Mouse (Mus musculus) testis, adult 2 months (tissue): Measurements from ENCODE around the gene Kcnj9.

Experiments
- CTCF ChIP-seq: fragments of 200-500 bp; IDR thresholded peaks from 2 replicates; pipeline ENCODE4 v1.5.1; 2012; ENCODE audit warnings: low read depth, mild to moderate bottlenecking, inconsistent platforms, low read length, moderate library complexity; ENCODE audit not compliant: control insufficient read depth, insufficient read depth, insufficient replicate concordance
- POLR2A ChIP-seq: fragments of 200-500 bp; IDR thresholded peaks from 2 replicates; pipeline ENCODE4 v1.6.1; 2012; ENCODE audit warnings: low read depth, mild to moderate bottlenecking, inconsistent platforms, low read length, moderate library complexity; ENCODE audit not compliant: control insufficient read depth

DNA sequence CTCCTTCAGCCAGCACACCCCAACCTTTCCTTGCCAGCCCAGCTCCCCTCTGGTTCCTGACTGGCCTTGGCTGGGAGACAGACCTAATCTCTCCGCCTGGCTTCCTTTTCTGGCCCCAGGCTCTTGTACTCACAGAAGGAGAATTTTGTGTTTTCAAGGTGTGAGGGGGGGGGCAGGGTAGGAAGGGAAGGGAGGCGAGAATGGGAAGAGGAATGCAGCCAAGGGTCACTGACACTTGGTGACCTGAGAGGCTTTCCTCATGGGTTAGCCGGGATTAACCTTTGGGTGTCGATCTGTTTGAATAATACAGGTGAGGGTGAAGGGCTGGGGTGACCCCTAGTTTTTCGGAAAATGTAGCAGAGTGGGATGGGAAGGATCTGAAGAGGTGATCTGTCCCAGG lies 55.0 kb downstream of the Kcnj9 start:
- TF ChIP-seq POLR2A: no peak
- no peak for TF ChIP-seq CTCF
